Mouse (Mus musculus) frontal cortex, postnatal 10 days (tissue): ENCODE results near the gene Olfr557.

Source experiments
- DNase-seq, 2 experiments: peaks; one replicate each; pipeline ENCODE4 v3.0.0; 2022; ENCODE audit warnings: low spot score in 2 of 2, mixed read lengths in 1 of 2

The Olfr557 gene

GRCm38 (mm10) chr7:102695358-102696125 is at the start of gene Olfr557:
Olfr557 (plus strand) TSS chr7:102695910.
- DNase-seq: peak in 1 of 2 experiments; percentile 13

- no peak for DNase-seq
Observed at GRCm38 (mm10) chr7:102658523-102658922, 37.2 kb upstream of the Olfr557 start, which contains the start of gene Olfr555. Olfr555 (plus strand) TSS chr7:102658823.

DNA sequence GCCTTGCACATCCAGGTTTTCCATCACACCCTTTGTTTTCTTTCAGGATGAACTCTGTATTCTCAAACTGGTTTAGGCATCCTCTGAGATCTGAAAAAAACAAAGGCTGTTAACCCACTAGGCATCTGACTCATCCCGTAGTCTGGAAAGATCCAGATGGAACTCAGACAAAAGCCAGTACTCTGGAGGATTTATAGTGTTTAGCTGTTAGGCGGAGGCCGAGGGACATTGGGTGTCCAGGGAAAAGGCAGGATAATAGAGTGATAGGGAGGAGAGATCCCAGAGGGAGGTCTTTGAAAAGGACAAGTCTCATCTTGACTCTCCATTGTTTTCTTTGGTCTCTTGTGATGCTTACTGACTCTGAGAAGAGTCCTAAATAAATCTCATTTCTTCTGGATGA is 31.1 kb upstream of the Olfr557 start, which contains the start of gene Olfr556:
TSS of gene Olfr556 (plus strand) at position 301 of the 400 bp plus-strand sequence.
- no peak for DNase-seq

DNA sequence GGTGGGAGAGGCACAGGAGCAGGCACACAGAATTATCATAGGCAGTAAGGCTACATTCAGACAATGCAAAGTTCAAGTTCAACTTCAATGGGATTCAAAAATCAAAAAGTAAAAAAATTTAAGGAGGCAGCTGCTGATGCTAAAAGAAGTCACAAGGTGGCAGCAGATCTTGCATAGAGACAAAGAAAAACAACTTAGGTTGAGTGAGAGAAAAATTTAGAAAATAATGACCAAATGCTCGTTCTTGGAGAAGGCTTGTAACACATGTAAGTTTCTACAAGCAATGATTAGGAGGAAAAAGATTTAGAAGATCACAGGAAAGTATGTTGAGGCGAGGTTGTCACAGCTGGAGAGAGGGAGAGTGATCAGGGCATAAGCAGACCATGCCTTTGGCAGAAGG is 30.3 kb upstream of the Olfr557 start:
- no peak for DNase-seq

DNA sequence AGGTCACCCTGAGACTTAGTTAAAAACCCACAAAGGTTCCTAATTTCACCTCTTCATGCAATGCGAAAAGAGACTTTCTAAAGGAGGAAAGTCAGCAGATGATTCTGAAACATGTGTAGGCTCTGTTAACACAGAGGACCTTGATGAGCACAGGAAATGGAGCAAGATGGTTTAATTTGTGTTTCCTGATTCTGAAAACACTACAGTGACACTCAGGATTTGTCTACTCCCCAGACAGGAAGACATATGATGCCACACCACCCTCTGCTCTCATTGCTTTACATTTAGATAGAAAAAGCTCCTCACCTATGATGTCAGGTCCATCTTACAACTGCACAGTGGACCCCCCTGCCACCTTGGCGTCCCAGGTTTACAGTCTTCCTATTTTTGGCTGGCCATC is 19.5 kb upstream of the Olfr557 start:
- no peak for DNase-seq

GRCm38 (mm10) chr7:102681916-102682315 is 13.8 kb upstream of the Olfr557 start:
- DNase-seq: no peak

GRCm38 (mm10) chr7:102686944-102687501 is 8.7 kb upstream of the Olfr557 start, which contains the start of gene Trim68:
Trim68 (minus strand) TSS chr7:102687327.
- peak; percentile 78 to 87 for DNase-seq

DNA sequence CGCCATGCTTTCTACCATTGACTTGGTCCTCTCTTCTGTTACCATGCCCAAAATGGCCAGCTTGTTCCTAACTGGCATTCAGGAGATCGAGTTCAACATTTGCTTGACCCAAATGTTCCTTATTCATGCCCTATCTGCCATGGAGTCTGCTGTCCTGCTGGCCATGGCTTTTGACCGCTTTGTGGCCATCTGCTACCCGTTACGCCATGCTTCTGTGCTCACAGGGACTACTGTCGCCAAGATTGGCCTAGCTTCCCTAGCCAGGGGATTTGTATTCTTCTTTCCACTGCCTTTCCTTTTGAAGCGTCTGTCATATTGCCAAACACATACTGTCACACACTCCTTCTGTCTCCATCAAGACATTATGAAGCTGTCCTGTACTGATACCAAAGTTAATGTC is 2.8 kb downstream of the Olfr557 start:
- DNase-seq: no peak

- DNase-seq: no peak
Observed at GRCm38 (mm10) chr7:102701915-102702314, 6.2 kb downstream of the Olfr557 start, which contains the start of gene Olfr558. Olfr558 (plus strand) TSS chr7:102702215.

GRCm38 (mm10) chr7:102718970-102719369 is 23.3 kb downstream of the Olfr557 start, which contains the start of gene Olfr33:
Olfr33 (minus strand) TSS chr7:102719070.
- no peak for DNase-seq

- no peak for DNase-seq
Observed at GRCm38 (mm10) chr7:102727391-102727790, 31.7 kb downstream of the Olfr557 start, which contains the start of gene Olfr559. Olfr559 (minus strand) TSS chr7:102727491.

- DNase-seq: no peak
Observed at GRCm38 (mm10) chr7:102733793-102734192, 38.1 kb downstream of the Olfr557 start.

- DNase-seq: no peak
Observed at GRCm38 (mm10) chr7:102737705-102738104, 42.0 kb downstream of the Olfr557 start.
